Mouse (Mus musculus): ENCODE results near the gene Nudt3. TPM values are rescaled to one million over a fixed set of nuclear protein-coding genes. Genes with fewer than 3 reads are reported as not detected.

Gene Nudt3
- polyA plus RNA-seq, 1 experiment: 43.2 TPM

GRCm38 (mm10) chr17:27613016-27613415 lies 10.3 kb downstream of the Nudt3 start:
- TF ChIP-seq CTCF (IDR thresholded peaks at IDR 0.05; ENCODE audit: extremely low read depth, insufficient read depth, insufficient read length, insufficient replicate concordance) (no peak), POLR2A (IDR thresholded peaks at IDR 0.05; ENCODE audit: low read depth, low read length) (no peak)
- no peaks in the 10 kb centered on the region for H3K36me3 ChIP-seq (ENCODE audit: control insufficient read depth, insufficient read depth, low read length)
- H3K27ac ChIP-seq (ENCODE audit: insufficient read depth, low read length): no peak overlapping the region
- no peaks in the 10 kb centered on the region for H3K27me3 ChIP-seq (ENCODE audit: control insufficient read depth, insufficient read depth, low read length)
- no peak overlapping the region for H3K4me3 ChIP-seq (ENCODE audit: extremely low read depth, insufficient read depth, insufficient read length)
- peaks cover 14% of the 10 kb centered on the region; the same call in 1 of the 2 replicates for H3K4me1 ChIP-seq (ENCODE audit: control insufficient read depth, insufficient read depth, insufficient read length)
- no peak for DNase-seq (ENCODE audit: low read depth in 1 of 2, low spot score in 2 of 2)
- 93% methylated on average over 4 of the region's 4 CpGs for WGBS

GRCm38 (mm10) chr17:27611994-27612393 lies 11.3 kb downstream of the Nudt3 start:
- no peak overlapping the region for H3K4me3 ChIP-seq (ENCODE audit: extremely low read depth, insufficient read depth, insufficient read length)
- no peak for DNase-seq (ENCODE audit: low read depth in 1 of 2, low spot score in 2 of 2)
- H3K4me1 ChIP-seq (ENCODE audit: control insufficient read depth, insufficient read depth, insufficient read length): peaks cover 14% of the 10 kb centered on the region; the same call in 1 of the 2 replicates
- H3K27me3 ChIP-seq (ENCODE audit: control insufficient read depth, insufficient read depth, low read length): no peaks in the 10 kb centered on the region
- no peak overlapping the region for H3K27ac ChIP-seq (ENCODE audit: insufficient read depth, low read length)
- TF ChIP-seq POLR2A (IDR thresholded peaks at IDR 0.05; ENCODE audit: low read depth, low read length) (no peak), CTCF (IDR thresholded peaks at IDR 0.05; ENCODE audit: extremely low read depth, insufficient read depth, insufficient read length, insufficient replicate concordance) (no peak)
- H3K36me3 ChIP-seq (ENCODE audit: control insufficient read depth, insufficient read depth, low read length): no peaks in the 10 kb centered on the region
- WGBS: 48% methylated on average over 5 of the region's 5 CpGs

- 49% methylated on average over 3 of the region's 3 CpGs for WGBS
- no peak for TF ChIP-seq CTCF (IDR thresholded peaks at IDR 0.05; ENCODE audit: extremely low read depth, insufficient read depth, insufficient read length, insufficient replicate concordance)
- TF ChIP-seq POLR2A (IDR thresholded peaks at IDR 0.05; ENCODE audit: low read depth, low read length): no peak
- no peak overlapping the region for H3K27ac ChIP-seq (ENCODE audit: insufficient read depth, low read length)
- no peak overlapping the region for H3K4me3 ChIP-seq (ENCODE audit: extremely low read depth, insufficient read depth, insufficient read length)
- H3K36me3 ChIP-seq (ENCODE audit: control insufficient read depth, insufficient read depth, low read length): no peaks in the 10 kb centered on the region
- DNase-seq (ENCODE audit: low read depth in 1 of 2, low spot score in 2 of 2): no peak
- H3K4me1 ChIP-seq (ENCODE audit: control insufficient read depth, insufficient read depth, insufficient read length): peaks cover 14% of the 10 kb centered on the region; the same call in 1 of the 2 replicates
- H3K27me3 ChIP-seq (ENCODE audit: control insufficient read depth, insufficient read depth, low read length): no peaks in the 10 kb centered on the region
Measured at GRCm38 (mm10) chr17:27611519-27611884, 11.8 kb downstream of the Nudt3 start.

- Histone ChIP-seq H3K4me1 (ENCODE audit: control insufficient read depth, insufficient read depth, insufficient read length) (peaks cover 14% of the 10 kb centered on the region; the same call in 1 of the 2 replicates), H3K27me3 (ENCODE audit: control insufficient read depth, insufficient read depth, low read length) (no peaks in the 10 kb centered on the region), H3K27ac (ENCODE audit: insufficient read depth, low read length) (no peak overlapping the region), H3K36me3 (ENCODE audit: control insufficient read depth, insufficient read depth, low read length) (no peaks in the 10 kb centered on the region), H3K4me3 (ENCODE audit: extremely low read depth, insufficient read depth, insufficient read length) (no peak overlapping the region)
- WGBS: 67% methylated on average over 10 of the region's 10 CpGs
- no peak for DNase-seq (ENCODE audit: low read depth in 1 of 2, low spot score in 2 of 2)
- no peak for TF ChIP-seq POLR2A (IDR thresholded peaks at IDR 0.05; ENCODE audit: low read depth, low read length)
- no peak for TF ChIP-seq CTCF (IDR thresholded peaks at IDR 0.05; ENCODE audit: extremely low read depth, insufficient read depth, insufficient read length, insufficient replicate concordance)
Measured at GRCm38 (mm10) chr17:27610679-27611518, 12.4 kb downstream of the Nudt3 start.

GRCm38 (mm10) chr17:27609576-27609975 lies 13.7 kb downstream of the Nudt3 start:
- peaks cover 14% of the 10 kb centered on the region; the same call in 1 of the 2 replicates for H3K4me1 ChIP-seq (ENCODE audit: control insufficient read depth, insufficient read depth, insufficient read length)
- no peak overlapping the region for H3K4me3 ChIP-seq (ENCODE audit: extremely low read depth, insufficient read depth, insufficient read length)
- H3K27ac ChIP-seq (ENCODE audit: insufficient read depth, low read length): no peak overlapping the region
- no peaks in the 10 kb centered on the region for H3K36me3 ChIP-seq (ENCODE audit: control insufficient read depth, insufficient read depth, low read length)
- 89% methylated on average over 7 of the region's 7 CpGs for WGBS
- no peaks in the 10 kb centered on the region for H3K27me3 ChIP-seq (ENCODE audit: control insufficient read depth, insufficient read depth, low read length)
- TF ChIP-seq POLR2A (IDR thresholded peaks at IDR 0.05; ENCODE audit: low read depth, low read length): no peak
- TF ChIP-seq CTCF (IDR thresholded peaks at IDR 0.05; ENCODE audit: extremely low read depth, insufficient read depth, insufficient read length, insufficient replicate concordance): no peak
- no peak for DNase-seq (ENCODE audit: low read depth in 1 of 2, low spot score in 2 of 2)

GRCm38 (mm10) chr17:27603522-27604234 lies 19.6 kb downstream of the Nudt3 start:
- no peak for TF ChIP-seq POLR2A (IDR thresholded peaks at IDR 0.05; ENCODE audit: low read depth, low read length)
- TF ChIP-seq CTCF (IDR thresholded peaks at IDR 0.05; ENCODE audit: extremely low read depth, insufficient read depth, insufficient read length, insufficient replicate concordance): no peak
- Histone ChIP-seq H3K4me1 (ENCODE audit: control insufficient read depth, insufficient read depth, insufficient read length) (peaks cover 8% of the 10 kb centered on the region; the same call in 1 of the 2 replicates), H3K27ac (ENCODE audit: insufficient read depth, low read length) (no peak overlapping the region)

More at GRCm38 (mm10) chr17:27603522-27604234, 19.6 kb downstream of the Nudt3 start:
- no peaks in the 10 kb centered on the region for H3K36me3 ChIP-seq (ENCODE audit: control insufficient read depth, insufficient read depth, low read length)
- 55% methylated on average over 21 of the region's 21 CpGs for WGBS
- H3K27me3 ChIP-seq (ENCODE audit: control insufficient read depth, insufficient read depth, low read length): no peaks in the 10 kb centered on the region
- no peak for DNase-seq (ENCODE audit: low read depth in 1 of 2, low spot score in 2 of 2)
- no peak overlapping the region for H3K4me3 ChIP-seq (ENCODE audit: extremely low read depth, insufficient read depth, insufficient read length)
